Mouse (Mus musculus) bone marrow, adult 2 months (tissue): ENCODE measurements around the gene Bnipl. TPM values are rescaled to one million over a fixed set of nuclear protein-coding genes. Genes with fewer than 3 reads are reported as not detected.

ENCODE experiments used
- H3K27ac ChIP-seq: fragments of 200-500 bp; 2 replicates; pipeline ENCODE4 v1.5.1; 2012; ENCODE audit warnings: low read depth, mild to moderate bottlenecking, control low read depth, inconsistent platforms, low read length; ENCODE audit not compliant: control insufficient read depth, poor library complexity, insufficient read depth
- H3K4me1 ChIP-seq: fragments of 200-500 bp; 2 replicates; pipeline ENCODE4 v1.6.1; 2011; ENCODE audit warnings: low read length; ENCODE audit not compliant: control insufficient read depth, insufficient read depth
- H3K4me3 ChIP-seq: fragments of 200-500 bp; replicated peaks from 2 replicates; pipeline ENCODE3; 2011; ENCODE audit warnings: mild to moderate bottlenecking, low read depth, low read length, control low read depth; ENCODE audit not compliant: control insufficient read depth
- CTCF ChIP-seq: fragments of 200-500 bp; IDR thresholded peaks from 2 replicates; pipeline ENCODE4 v1.5.1; 2011; ENCODE audit warnings: low read length, control low read depth; ENCODE audit not compliant: control insufficient read depth, insufficient read depth
- POLR2A ChIP-seq: fragments of 200-500 bp; IDR thresholded peaks from 2 replicates; pipeline ENCODE4 v1.6.1; 2011; ENCODE audit warnings: low read depth, mild to moderate bottlenecking, control low read depth, low read length, borderline replicate concordance; ENCODE audit not compliant: control insufficient read depth
- WGBS: fragments of 180-500 bp; shearing (Covaris S2); methylation state at CpG from one replicate; pipeline ENCODE4 v1.1.7; 2018; 5-methylcytosine and 5-hydroxymethylcytosine counted together
- polyA plus RNA-seq: library from polyadenylated mRNA; stranded (reverse); fragments of >200 nt; gene quantifications from 2 replicates; pipeline ENCODE4 v1.2.4, GENCODE M21; 2011; ENCODE audit warnings: low replicate concordance; ENCODE audit not compliant: missing spikeins, insufficient read depth, insufficient read length

The Bnipl gene
- polyA plus RNA-seq, 1 experiment: 1.7 TPM

DNA sequence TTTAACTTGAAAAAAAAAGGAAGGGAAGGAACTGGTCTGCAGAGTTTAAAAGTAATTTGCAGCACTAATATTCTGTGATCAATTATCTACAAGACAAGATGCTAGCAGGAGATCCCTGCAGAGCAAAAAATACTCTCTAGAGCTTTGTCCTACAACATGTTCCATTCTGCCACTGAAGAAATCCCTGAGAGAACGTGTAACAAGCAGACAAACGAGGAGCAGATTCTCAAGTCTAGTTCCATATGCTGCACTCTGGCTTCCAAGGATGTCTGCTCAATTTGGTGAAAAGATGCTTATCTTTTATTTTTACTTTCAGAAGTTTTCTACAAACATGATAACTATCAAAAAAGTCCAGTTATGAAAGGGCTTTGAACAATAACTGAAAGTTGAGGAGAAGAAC, 50.4 kb downstream of the Bnipl start:
- no peaks in the 10 kb centered on the region for H3K4me1 ChIP-seq
- TF ChIP-seq CTCF: no peak
- no peak for TF ChIP-seq POLR2A
- H3K4me3 ChIP-seq: no peak overlapping the region
- no peak overlapping the region for H3K27ac ChIP-seq
- 87% methylated on average over 2 of the region's 2 CpGs for WGBS

DNA sequence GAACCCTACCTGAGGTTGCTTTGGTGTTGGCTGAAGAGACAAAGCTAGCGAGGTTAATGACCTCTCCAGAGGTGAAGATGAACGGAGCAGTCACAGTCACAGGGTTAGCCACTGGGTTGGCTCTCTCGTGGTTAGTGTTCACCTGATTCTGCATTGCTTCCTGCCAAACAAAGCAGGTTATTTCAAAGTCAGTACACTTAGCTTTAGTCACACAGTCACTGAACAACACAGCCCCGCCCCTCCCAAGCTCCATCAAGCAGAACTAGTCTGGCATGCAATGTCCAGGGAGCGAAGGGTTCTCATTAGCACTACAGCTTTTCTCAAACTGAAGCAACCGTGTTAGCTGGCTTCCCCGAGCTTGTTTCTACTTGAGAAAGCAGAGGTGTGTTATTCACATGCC, 50.9 kb downstream of the Bnipl start:
- WGBS: 91% methylated on average over 7 of the region's 7 CpGs
- Histone ChIP-seq H3K4me1 (no peaks in the 10 kb centered on the region), H3K27ac (no peak overlapping the region), H3K4me3 (no peak overlapping the region)
- TF ChIP-seq POLR2A: no peak

- no peak overlapping the region for H3K27ac ChIP-seq
- no peaks in the 10 kb centered on the region; the same call in 1 of the 2 replicates for H3K4me1 ChIP-seq
- 72% methylated on average over 1 of the region's 1 CpGs for WGBS
- H3K4me3 ChIP-seq: no peak overlapping the region
- TF ChIP-seq POLR2A (no peak), CTCF (no peak)
These were observed 51.9 kb downstream of the Bnipl start for GRCm38 (mm10) chr3:95199101-95199500.

GRCm38 (mm10) chr3:95195772-95196171, 55.2 kb downstream of the Bnipl start:
- WGBS: 95% methylated on average over 2 of the region's 2 CpGs
- H3K4me1 ChIP-seq: no peaks in the 10 kb centered on the region; the same call in 1 of the 2 replicates
- H3K4me3 ChIP-seq: no peak overlapping the region
- H3K27ac ChIP-seq: no peak overlapping the region
- TF ChIP-seq CTCF (no peak), POLR2A (no peak)

GRCm38 (mm10) chr3:95194721-95195135, 56.3 kb downstream of the Bnipl start:
- H3K4me3 ChIP-seq: no peak overlapping the region
- 81% methylated on average over 6 of the region's 6 CpGs for WGBS
- no peak overlapping the region for H3K27ac ChIP-seq
- H3K4me1 ChIP-seq: no peaks in the 10 kb centered on the region; the same call in 1 of the 2 replicates
- TF ChIP-seq POLR2A (no peak), CTCF (no peak)

Other genes starting within 250 kb of the Bnipl start
- gene Zfp687, start 235.7 kb downstream of the Bnipl start, polyA plus RNA-seq: 10.6 and 21.1 TPM in 2 replicates
- 288 and 328 TPM in 2 replicates for gene Psmd4, start 208.6 kb downstream of the Bnipl start, polyA plus RNA-seq
- 22.5 and 38.8 TPM in 2 replicates for gene Pip5k1a, start 144.3 kb downstream of the Bnipl start, polyA plus RNA-seq
- 17.0 and 39.0 TPM in 2 replicates for gene Vps72, start 140.2 kb downstream of the Bnipl start, polyA plus RNA-seq
- 4.5 and 6.1 TPM in 2 replicates for gene Tmod4, start 126.7 kb downstream of the Bnipl start, polyA plus RNA-seq
- gene Scnm1, start 117.2 kb downstream of the Bnipl start, polyA plus RNA-seq: 72.6 and 130 TPM in 2 replicates
- gene Lysmd1, start 117.1 kb downstream of the Bnipl start, polyA plus RNA-seq: 9.4 and 10.9 TPM in 2 replicates
- gene Tnfaip8l2, start 108.8 kb downstream of the Bnipl start, polyA plus RNA-seq: 11.7 and 41.8 TPM in 2 replicates
- 0.49 and 1.2 TPM in 2 replicates for gene Sema6c, start 90.7 kb downstream of the Bnipl start, polyA plus RNA-seq
- gene Gabpb2, start 33.3 kb downstream of the Bnipl start, polyA plus RNA-seq: 28.4 and 28.5 TPM in 2 replicates
- 39.5 and 54.7 TPM in 2 replicates for gene Cdc42se1, start 22.5 kb downstream of the Bnipl start, polyA plus RNA-seq
- 6.0 and 9.1 TPM in 2 replicates for gene Mllt11, start 19.0 kb downstream of the Bnipl start, polyA plus RNA-seq
- 0.52 TPM in 1 of 2 replicates, not detected in the other for gene Gm128, start 9.6 kb downstream of the Bnipl start, polyA plus RNA-seq
- gene Mindy1, start 30.2 kb upstream of the Bnipl start, polyA plus RNA-seq: 50.3 and 67.0 TPM in 2 replicates
- gene Prune1, start 30.9 kb upstream of the Bnipl start, polyA plus RNA-seq: 8.3 and 12.4 TPM in 2 replicates
- 3.8 and 4.3 TPM in 2 replicates for gene Anxa9, start 56.0 kb upstream of the Bnipl start, polyA plus RNA-seq
- 70.3 and 159 TPM in 2 replicates for gene Cers2, start 63.6 kb upstream of the Bnipl start, polyA plus RNA-seq
- 13.9 and 27.0 TPM in 2 replicates for gene Setdb1, start 106.0 kb upstream of the Bnipl start, polyA plus RNA-seq
- gene 4930558C23Rik, start 151.6 kb upstream of the Bnipl start, polyA plus RNA-seq: not detected in 2 replicates
- 15.5 and 18.3 TPM in 2 replicates for gene Arnt, start 183.2 kb upstream of the Bnipl start, polyA plus RNA-seq
- 3.2 and 4.0 TPM in 2 replicates for gene Ctsk, start 248.1 kb upstream of the Bnipl start, polyA plus RNA-seq